Mouse (Mus musculus) ES-Bruce4 (cell line): ENCODE results near the gene Cbl.

Experiments used
- CTCF ChIP-seq: IDR thresholded peaks from one replicate; pipeline ENCODE4 v1.8.1; 2011; ENCODE audit warnings: low read depth, low read length
- POLR2A ChIP-seq: IDR thresholded peaks from one replicate; pipeline ENCODE4 v1.8.1; 2011; ENCODE audit warnings: low read length; ENCODE audit not compliant: insufficient read depth

- no peak for TF ChIP-seq POLR2A
- no peak for TF ChIP-seq CTCF
Measured at GRCm38 (mm10) chr9:44133287-44133686, 100.6 kb downstream of the Cbl start.
